Mouse (Mus musculus) heart, adult 11 months (tissue): ENCODE measurements around the gene Rora.

Experiments
- DNase-seq: peaks from one replicate; pipeline ENCODE4 v3.0.0; 2022

Gene Rora

GRCm38 (mm10) chr9:69372871-69373270 is 719.3 kb downstream of the Rora start:
- DNase-seq: no peak

GRCm38 (mm10) chr9:69376982-69377653 is 723.5 kb downstream of the Rora start:
- no peak for DNase-seq

GRCm38 (mm10) chr9:69377654-69378045 is 724.1 kb downstream of the Rora start:
- DNase-seq: no peak

- peak; percentile 64 for DNase-seq
These were observed 727.0 kb downstream of the Rora start for GRCm38 (mm10) chr9:69380546-69380945.

GRCm38 (mm10) chr9:69381741-69382140 is 728.2 kb downstream of the Rora start:
- peak; percentile 65 for DNase-seq

GRCm38 (mm10) chr9:69384475-69384874 is 730.9 kb downstream of the Rora start:
- DNase-seq: peak; percentile 30

GRCm38 (mm10) chr9:69384905-69385304 is 731.3 kb downstream of the Rora start:
- peak; percentile 53 for DNase-seq

GRCm38 (mm10) chr9:69387296-69387695 is 733.7 kb downstream of the Rora start:
- peak; percentile 54 for DNase-seq

GRCm38 (mm10) chr9:69390631-69391030 is 737.0 kb downstream of the Rora start:
- peak; percentile 78 for DNase-seq

GRCm38 (mm10) chr9:69394234-69394633 is 740.6 kb downstream of the Rora start:
- peak; percentile 85 for DNase-seq

- DNase-seq: no peak
These were observed 743.8 kb downstream of the Rora start for GRCm38 (mm10) chr9:69397432-69397759.

- peak; percentile 98 for DNase-seq
These were observed 744.3 kb downstream of the Rora start, which contains the start of gene Ice2 for GRCm38 (mm10) chr9:69397760-69398452. TSS of gene Ice2 (plus strand) at chr9:69397906.

GRCm38 (mm10) chr9:69398453-69398850 is 744.9 kb downstream of the Rora start:
- DNase-seq: no peak

- no peak for DNase-seq
These were observed 751.1 kb downstream of the Rora start for GRCm38 (mm10) chr9:69404671-69405070.

GRCm38 (mm10) chr9:69419476-69419875 is 765.9 kb downstream of the Rora start:
- no peak for DNase-seq

- DNase-seq: no peak
These were observed 776.9 kb downstream of the Rora start for GRCm38 (mm10) chr9:69430531-69430930.

GRCm38 (mm10) chr9:69431863-69432555 is 778.4 kb downstream of the Rora start:
- DNase-seq: peak; percentile 65

- peak; percentile 56 for DNase-seq
These were observed 781.6 kb downstream of the Rora start for GRCm38 (mm10) chr9:69435194-69435593.

GRCm38 (mm10) chr9:69435662-69436061 is 782.1 kb downstream of the Rora start:
- peak; percentile 40 for DNase-seq
